Mouse (Mus musculus) right cerebral cortex, postnatal 14 days (tissue): ENCODE measurements around the gene Grk4.
"Not testable (repeated sequence)": the region's sequence is repeated elsewhere in the genome, so short reads cannot be mapped to it uniquely, and the experiment has no call there.

ENCODE experiments used
- DNase-seq: peaks from one replicate; pipeline ENCODE4 v3.0.0; 2022

Grk4 gene

DNA sequence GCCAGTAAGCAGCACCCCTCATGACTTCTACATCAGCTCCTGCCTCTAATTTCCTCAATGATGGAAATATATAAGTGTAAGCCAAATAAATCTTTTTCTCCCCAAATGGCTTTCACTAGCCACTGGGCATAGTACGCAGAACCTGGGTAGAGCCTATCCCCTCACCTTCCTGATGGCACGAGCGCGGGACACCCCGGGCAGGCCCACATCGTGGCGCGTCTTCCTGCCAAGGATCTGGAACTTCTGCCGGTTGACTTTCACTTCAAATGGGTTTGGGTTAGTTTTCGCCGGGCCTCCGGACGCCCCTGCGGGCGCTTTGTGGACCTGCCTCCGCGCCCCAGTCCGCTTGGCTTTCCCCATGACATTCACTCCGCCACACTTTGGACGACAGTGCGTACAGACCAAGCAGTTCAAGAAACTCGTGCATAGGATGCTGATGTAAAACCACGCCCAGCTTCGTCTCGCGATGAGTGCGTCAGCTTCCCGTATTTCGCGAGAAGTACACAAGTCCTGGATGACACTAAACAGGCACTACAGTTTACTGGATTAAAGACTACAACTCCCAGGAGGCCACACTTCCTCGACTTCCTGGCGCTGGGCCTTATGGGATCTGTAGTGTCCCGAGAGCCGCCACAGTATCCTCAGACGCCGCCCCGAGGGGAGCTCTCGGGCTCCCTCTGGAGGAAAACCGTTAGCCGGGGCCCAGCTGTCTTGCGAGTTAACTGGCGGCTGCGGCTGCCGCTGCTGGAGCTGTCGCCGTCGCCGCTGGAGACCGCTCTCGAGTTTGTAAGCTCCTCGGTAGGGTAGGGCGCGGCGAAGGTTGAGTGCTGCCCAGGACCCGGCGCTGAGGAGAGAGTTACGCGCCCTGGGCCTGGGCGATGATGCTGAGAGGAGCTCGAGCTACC is at the start of gene Grk4, which contains the start of gene Nop14:
Grk4 (plus strand) TSS at position 694 of the 905 bp plus-strand sequence.
Nop14 (minus strand) TSS at position 463 of the 905 bp plus-strand sequence.
- peak; percentile 98 for DNase-seq

DNA sequence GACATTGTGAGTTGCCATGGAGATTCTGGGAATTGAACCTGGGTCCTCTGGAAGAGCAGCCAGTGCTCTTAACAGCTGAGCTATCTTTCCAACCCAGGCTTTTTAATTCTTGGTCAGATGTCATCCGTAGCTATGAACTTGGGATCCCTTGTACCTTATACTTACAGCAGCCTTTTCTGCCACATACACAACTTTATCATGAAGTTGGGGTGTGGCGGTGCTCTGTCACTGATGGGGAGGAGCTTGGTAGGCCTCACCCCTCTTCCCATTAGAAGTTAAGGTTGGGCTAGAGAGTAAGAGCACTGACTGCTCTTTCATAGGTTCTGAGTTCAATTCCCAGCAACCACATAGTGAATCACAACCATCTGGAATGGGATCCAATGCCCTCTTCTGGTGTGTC is 27.2 kb upstream of the Grk4 start:
- DNase-seq = no peak

DNA sequence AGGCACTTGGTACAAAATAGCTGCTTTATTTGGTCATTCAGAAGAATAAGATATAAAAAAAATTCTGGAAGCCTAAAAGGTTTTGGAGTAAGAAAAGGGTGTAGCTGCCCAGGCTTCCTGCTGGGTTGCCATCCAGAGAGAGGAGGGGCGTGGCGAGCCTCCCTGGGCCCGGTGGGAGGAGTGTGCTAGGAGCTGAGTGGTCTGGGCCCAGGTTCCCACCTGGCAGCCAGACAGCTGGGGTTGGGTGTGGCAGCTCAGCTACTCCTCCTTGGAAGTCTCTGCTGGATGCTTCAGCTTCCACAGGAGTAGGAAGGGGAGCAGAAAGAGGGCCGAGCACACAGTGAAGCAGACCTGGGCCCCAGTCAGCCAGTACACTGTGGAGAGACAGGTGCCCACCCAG is 26.5 kb upstream of the Grk4 start:
- DNase-seq = no peak

DNA sequence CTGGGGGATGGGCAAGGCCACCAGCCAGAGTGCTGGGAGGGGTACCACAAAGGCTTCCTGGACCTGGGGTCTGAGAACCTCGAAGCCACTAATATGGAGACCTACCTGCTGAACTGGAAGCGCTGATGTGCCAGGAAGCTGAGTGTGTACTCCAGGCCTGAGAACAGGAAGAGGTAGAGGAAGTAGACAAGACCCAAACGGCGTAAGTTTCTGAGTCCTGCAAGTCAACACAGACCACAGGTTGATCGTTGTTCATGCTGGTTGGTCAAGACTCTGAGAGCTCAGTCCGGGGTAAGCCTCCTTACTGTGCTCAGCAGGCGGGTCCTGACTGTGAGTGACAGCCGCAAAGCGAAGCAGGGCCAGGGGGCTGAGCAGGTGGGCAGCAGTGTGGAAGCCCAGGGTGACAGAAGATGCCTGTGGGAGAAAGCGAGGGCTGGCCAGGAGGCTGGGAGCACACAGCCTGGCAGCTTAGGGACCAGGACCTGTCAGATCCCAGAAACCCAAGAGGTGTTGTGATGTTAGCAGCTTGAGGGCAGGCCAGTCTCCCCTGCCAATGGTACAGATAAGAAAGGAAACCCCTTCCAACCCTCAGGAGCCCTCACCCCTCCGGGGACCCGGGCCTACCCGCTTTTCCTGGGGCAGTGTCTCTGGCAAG is 25.3 kb upstream of the Grk4 start:
- no peak for DNase-seq

DNA sequence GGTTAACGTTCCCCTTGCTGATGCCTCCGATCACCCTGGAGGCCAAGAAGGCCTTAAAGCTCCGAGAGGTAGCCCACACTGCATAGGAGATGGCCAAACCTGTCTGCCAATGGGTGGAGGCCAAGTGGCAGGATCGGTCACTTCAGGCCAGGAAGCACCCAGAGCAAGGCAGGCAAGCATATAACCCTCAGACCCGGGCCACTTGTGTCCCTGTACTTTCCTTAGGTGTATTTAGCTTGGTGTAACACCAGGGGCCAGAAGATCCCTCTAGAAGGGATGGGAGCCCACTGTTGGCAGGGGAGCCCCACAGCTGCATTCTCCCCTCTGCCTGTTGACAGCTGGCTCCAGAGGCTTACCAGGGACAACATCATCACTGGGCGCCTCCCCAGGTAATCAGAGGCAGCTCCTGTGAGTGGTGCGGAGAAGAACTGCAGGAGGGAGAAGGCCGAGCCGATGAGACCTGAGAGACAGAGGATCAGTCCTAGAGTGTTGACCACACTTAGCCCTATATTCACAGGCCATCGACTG is 24.4 kb upstream of the Grk4 start:
- no peak for DNase-seq

DNA sequence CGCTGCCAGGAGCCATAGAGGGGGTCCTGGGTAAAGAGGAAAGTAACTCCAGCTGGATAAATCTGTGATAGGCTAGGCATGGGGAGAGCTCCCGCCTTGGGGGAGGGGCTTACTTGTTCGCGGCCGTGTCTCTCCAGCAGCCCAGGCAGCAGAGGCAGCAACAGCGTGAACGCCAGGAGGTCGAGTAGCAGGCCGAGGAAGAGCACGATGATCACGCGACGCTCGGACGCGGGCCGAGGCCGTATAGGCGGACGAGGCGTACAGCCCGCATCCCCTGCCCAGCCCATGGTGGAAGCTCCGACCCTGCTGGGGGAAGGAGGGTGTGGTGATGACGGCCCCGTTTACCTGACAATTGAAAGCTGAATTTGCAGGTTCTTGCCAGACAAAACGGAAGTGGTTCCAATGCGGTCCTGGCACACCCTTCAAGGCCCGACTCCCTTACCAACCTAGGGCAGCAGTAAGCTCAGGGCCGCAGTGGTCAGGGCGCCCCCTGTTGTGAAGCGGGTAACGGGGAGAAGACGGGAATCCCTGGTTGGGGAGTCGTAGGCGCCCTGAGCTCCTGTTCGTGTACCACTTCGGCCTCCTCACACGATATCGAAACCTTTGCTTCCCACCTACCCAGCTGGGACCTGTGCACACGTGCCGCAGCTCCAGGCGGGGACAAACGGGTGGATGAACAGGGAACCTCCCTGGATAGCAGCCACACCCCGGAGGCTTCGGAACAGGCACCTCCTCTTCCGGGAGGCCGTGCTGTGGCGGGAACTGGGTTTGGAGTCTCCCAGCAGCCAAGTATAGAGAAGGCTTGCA is 23.5 kb upstream of the Grk4 start, which contains the start of gene Mfsd10:
Mfsd10 (minus strand) TSS at position 732 of the 807 bp plus-strand sequence.
- peak; percentile 80 for DNase-seq

DNA sequence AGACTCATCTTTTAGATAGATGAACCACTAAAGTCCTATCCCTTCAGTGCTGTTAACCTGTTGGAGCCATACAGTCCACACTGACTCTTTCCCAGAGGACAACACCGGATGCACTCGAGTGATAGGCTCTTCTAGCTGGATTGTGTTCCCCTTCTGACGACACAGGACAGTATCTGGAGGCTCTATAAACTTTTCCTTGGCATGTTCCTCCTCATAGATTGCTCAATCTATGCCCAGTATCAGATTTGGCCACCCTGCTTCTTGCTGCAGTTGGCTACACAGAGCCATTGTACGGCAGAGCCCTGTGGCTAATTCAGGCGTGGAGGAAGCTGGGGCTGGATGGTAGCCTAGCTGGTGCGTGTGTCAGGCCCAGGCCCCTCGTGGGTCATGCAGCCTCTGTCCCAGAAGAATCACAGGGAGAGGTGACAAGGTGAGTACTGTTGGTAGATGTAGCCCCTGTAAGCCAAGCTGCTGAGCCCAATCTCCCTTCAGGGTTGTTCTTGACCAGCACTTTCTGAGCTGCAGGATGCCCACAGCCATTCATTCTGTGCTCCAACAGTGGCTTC is 22.5 kb upstream of the Grk4 start:
- no peak for DNase-seq

DNA sequence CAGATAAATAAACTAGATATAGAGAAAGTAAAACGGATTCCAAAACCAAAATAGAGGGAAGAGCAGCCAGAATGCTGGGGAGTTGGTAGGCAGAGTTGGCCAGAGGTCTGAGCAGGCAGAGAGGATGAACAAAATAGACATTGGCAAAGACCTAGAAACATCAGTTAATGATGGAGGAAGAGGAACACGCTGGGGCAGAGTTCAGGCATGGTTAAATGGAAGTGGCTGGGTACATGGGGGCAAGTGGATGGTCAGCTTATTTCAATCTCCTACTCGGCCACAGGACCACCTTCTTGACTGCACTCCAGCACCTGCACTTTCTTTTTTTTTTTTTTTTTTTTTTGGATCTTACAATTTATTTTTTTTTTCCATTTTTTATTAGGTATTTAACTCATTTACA is 18.2 kb upstream of the Grk4 start:
- no peak for DNase-seq

DNA sequence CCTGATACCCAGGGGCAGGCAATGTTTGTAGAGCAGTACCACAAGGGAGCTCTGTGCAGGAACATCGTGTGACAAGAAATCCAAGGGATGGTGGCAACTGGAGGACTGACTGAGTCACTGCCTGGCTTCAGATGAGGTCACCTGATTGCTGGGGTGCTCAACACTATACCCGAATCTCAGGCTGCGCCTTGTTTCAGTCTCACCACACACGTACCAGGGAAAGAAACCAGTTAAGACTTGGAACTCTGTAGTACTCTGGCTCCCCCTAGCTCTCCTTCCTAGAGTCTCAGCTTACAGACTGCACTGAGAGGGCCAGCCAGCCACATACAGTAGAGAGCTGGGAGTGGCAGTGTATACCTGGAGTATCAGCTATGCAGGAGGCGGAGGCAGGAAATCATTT is 17.2 kb upstream of the Grk4 start:
- DNase-seq = peak; percentile 28

DNA sequence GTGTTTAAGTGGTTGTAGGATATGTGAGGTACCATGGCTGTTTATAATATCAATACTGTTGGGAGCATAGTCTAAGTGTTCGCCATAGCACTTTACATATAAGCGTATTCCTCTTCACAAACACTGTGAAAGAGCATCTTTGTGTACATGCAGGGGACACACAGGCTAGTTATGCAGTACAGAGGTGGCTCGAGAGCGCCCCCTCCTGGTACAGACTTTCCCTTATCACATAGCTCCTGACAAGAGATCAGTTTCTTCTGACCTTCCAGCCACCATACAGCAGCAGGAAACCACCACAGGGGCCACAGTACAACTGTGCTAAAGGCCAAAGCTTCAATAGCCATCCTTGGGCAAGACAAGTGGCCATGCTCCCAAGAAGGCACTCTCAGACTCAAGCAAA is 12.6 kb upstream of the Grk4 start:
- peak; percentile 74 for DNase-seq

DNA sequence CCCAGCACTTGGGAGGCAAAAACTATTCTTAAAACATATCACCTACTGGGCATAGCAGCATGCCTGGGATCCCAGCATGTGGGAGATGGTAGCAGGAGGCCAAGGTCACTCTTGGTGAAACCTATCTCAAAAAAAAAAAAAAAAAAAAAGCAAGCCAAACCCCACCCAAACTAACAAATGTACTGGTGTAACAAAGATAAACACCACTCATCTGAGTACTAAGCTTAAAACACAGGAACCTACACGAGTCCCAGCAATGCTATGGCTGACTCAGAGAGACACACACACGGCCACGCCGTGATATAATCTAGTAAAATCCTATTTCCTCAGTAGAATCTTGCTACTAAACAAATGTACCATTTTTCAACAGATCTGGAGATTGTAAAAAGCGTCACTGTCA is 7.2 kb upstream of the Grk4 start:
- DNase-seq = no peak

DNA sequence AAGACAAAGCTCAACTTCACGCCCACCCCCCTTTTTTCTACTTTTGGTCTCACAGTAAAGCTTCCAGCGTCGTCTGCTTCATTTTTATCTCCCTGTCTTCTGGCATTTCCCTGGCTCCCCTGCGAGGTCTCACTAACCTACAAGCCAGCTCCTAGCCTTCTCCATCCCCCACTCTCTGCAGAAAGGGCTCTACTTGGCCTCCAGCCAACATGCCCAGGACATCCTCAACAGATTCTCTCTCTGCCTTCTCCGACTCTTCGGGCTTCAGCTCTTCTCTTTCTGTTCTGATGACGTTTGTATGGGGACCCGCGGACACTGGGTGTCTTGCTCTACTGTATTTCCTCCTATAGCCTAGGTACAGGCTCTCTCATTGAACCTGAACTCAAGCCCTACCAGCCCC is 5.3 kb upstream of the Grk4 start:
- peak; percentile 24 for DNase-seq

DNA sequence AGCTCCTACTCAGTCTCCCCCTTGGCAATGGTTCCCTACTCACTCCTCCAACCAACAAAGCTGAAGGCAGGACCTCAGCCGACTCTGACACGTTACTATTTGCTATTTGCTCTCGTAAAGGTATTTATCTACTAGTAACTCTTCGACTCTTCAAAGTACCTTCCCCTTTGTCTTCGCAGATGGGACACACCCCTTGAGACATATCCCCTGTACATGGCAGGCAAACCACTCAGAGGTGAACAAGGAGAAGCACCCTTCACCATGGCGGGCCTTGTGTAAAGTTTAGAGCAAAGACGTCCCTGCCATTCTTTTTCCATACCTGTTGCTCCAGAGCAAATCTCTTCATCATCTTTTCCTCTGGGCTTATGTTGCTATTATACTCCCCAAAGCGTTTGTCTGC is 2.6 kb upstream of the Grk4 start:
- no peak for DNase-seq

DNA sequence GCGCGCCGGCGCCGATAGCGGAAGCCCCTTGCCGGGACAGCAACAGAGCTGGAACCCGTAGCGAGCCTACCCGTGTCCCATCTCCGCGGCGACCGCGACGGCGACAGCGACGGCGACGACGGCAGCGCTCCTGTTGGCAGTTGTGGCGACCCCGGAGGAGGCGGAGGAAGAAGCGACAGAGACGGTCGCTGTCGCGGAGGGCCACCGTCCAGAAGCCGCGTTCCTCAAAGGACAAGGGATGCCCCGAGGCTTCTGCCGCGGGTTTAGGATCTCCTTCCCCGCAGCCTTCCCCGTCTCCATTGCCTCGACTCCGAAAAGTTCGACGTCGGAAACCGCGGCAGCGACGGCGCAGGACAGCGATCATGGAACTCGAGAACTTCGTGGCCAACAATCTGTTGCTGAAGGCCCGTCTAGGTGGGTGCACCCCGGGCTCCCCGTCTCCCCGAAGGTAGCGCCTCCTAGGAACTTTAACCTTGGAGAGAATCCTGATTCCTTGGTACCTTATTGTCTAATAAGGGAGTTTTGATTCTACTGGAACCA is 482 bp downstream of the Grk4 start:
- no peak for DNase-seq

DNA sequence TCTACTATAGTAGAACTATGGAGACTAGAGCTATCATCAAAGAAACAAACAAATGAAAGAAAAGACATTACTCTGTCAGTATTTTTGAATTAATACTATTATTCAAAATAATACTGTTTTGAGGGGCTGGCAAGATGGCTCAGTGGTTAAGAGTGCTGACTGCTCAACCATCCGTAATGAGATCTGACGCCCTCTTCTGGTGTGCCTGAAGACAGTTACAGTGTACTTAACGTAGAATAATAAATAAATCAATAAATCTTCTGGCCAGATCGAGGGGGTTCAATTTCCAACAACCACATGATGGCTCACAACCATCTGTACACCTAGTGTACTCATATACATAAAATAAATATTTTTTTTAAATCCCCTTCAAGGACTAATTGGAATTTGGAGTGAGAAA is 1.7 kb downstream of the Grk4 start:
- no peak for DNase-seq

DNA sequence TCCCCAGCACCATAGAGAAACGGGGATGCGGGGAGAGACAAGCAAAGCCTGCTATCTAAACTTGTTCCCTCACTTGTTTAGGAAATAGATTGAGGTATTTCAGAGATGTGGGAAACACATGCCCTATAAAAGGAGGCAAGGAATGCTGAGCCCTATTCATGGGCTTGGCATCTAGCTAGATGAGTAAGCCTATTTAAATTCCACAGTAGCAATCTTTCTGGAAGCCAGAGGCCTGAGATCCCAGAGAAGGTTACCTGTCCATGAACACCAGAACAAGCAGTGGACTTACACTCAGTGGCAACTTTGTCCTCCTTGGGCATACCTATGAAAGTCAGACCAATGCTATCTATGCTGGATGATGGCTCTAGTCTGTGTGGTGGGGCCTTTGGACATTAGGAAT is 3.1 kb downstream of the Grk4 start:
- no peak for DNase-seq

DNA sequence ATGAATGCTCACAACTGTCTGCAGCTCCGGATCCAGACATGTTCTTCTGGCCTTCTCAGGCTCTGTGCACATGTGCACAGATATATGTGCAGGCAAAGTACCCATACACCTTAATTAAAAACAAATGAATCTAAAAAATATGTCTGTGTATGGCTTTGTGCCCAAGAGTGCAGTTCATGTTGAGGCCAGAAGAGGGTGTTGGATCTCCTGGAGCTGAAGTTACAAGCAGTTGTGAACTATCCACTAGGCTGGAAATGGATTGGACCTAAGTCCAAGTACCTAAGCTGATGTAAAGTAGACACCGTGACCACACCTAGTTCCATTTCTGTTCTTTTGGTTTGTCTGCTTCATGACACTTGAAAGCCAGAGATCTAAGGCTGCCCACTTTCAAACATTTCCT is 9.3 kb downstream of the Grk4 start:
- no peak for DNase-seq

DNA sequence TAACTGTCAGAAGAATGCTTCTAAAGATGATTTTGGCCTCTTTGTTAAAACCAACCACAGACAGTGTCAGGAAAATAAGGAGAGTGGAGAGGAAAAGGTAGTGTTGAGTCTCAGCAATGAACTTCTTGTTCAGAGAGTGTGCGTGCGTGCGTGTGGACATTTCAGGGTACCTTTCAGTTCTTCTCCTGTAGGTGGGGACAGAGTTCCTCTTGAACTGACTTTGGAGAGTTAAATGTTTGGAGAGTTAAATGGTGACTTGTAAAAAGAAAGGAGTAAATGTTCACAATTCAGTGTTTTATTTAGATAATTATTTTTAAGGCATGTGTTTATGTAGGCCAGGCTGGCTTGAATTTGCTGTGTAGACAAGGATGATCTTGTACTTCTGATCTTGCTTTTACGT is 10.1 kb downstream of the Grk4 start:
- no peak for DNase-seq

DNA sequence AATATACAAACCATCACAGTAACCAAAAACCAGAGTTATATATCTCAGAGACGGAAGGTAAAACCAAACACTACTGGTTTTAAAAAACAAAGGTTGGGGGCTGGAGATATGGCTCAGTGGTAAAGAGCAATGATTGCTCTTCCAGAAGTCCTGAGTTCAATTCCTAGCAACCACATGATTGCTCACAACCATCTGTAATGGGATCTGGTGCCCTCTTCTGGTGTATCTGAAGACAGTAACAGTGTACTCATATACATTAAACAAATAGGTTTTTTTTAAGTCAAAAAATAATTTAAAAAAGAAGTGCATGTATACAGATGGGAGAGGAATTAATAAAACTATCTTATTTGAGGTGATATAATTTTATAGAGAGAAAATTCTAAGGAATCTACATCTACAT is 29.7 kb downstream of the Grk4 start:
- no peak for DNase-seq

DNA sequence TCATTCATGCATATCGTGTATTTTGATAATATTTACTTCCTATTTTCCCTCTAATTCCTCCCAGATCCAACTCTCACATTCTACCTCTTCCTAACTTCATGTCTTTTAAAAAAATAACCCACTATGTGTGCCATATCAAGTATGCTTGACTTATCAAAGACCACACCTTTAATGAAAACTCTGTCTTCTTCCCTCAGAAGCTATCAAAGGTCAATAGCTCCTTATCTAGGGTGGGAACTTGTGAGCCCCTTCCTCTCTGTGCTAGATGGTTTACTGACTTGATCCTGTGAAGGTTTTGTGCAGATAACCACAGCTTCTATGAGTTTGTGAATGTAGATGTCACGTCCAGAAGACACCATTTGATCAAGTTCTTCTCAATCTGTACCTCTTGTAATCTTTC is 32.6 kb downstream of the Grk4 start:
- DNase-seq = no peak

DNA sequence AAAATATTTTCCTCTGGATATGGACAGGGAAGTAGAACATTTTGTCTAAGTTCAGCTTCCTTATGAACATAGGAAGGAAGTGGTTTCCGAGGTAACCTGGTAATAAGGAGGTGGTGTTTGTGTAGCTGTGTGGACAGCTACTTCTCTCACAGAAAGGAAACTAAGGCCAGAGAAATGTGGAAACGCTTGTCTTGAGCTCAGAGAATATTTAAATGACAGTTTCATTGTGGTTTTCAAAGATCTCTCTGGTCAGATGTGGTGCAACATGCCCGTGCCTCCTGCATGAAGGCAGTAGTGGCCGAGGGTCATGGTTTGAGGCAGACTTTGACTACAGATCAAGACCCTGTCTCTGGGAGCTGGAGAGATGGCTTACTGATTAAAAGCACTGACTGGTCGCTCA is 35.3 kb downstream of the Grk4 start:
- no peak for DNase-seq

DNA sequence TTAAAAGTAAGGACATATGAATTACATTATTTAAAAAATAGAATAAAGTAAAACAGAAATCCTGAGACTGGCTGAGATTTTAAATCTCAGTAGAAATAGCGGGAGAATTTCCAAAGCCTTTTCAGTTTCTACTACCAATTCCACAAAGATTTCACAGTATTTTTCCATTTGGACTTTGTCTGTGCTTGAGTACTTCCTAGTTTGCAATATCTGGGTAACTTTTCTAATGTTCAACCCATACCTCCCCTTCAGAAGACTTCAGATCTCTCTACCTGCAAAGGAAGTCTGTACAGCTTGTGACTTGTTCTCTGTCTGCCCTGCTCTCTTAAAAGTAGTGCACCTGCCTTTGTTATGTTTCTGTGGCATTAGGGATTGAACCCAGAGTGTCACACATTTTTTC is 48.3 kb downstream of the Grk4 start:
- no peak for DNase-seq

DNA sequence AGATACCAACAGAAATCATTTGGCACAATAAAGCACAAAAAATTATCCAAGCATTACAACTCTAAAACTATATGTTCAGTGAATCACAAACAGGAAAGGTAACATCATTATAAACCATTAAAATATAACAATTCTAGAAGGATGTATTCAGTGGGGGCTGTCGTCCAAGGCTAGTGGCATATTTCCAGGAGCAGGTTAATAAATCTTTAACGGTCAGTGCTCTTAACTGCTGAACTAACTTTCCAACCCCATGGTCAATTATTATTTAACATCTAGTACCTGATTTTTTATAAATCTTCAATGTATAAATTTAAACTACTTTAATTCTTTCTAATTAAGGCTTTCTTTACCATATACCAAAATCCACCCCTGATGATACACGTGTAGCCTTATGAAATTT is 54.2 kb downstream of the Grk4 start:
- DNase-seq = not testable (repeated sequence)
